Mouse (Mus musculus) kidney, embryonic 14.5 days (tissue): ENCODE measurements around the gene Znrf2. TPM values are rescaled to one million over a fixed set of nuclear protein-coding genes. Genes with fewer than 3 reads are reported as not detected.
"Not testable (repeated sequence)": the region's sequence is repeated elsewhere in the genome, so short reads cannot be mapped to it uniquely, and the experiment has no call there.

Experiments
- ATAC-seq: fragments of 200-750 bp; cut with Nextera tagmentation; 2 replicates; pipeline ENCODE4 v1.8.0; 2017; ENCODE audit warnings: moderate number of reproducible peaks, mild to moderate bottlenecking, moderate TSS enrichment, moderate library complexity; ENCODE audit not compliant: low FRiP score, low TSS enrichment
- H3K27ac ChIP-seq: fragments of 300-500 bp; sonication (generic); 2 replicates; pipeline ENCODE4 v1.5.1; 2014; ENCODE audit warnings: low read depth, mild to moderate bottlenecking, low read length, moderate library complexity, mixed read lengths
- H3K27me3 ChIP-seq: fragments of 300-500 bp; sonication (generic); 2 replicates; pipeline ENCODE4 v1.6.1; 2014; ENCODE audit warnings: mild to moderate bottlenecking, low read length; ENCODE audit not compliant: control insufficient read depth, insufficient read depth
- H3K36me3 ChIP-seq: fragments of 300-500 bp; sonication (generic); 2 replicates; pipeline ENCODE4 v1.6.1; 2014; ENCODE audit warnings: low read length, mixed read lengths; ENCODE audit not compliant: control insufficient read depth, insufficient read depth
- H3K4me1 ChIP-seq: fragments of 300-500 bp; sonication (generic); 2 replicates; pipeline ENCODE4 v1.6.1; 2014; ENCODE audit warnings: low read length, mixed read lengths; ENCODE audit not compliant: control insufficient read depth, insufficient read depth
- H3K4me2 ChIP-seq: fragments of 300-500 bp; sonication (generic); replicated peaks from 2 replicates; pipeline ENCODE4 v1.6.1; 2014; ENCODE audit warnings: low read depth, mild to moderate bottlenecking, low read length
- H3K4me3 ChIP-seq: fragments of 300-500 bp; sonication (generic); 2 replicates; pipeline ENCODE4 v1.5.1; 2014; ENCODE audit warnings: mild to moderate bottlenecking, low read length
- H3K9ac ChIP-seq: fragments of 300-500 bp; sonication (generic); 2 replicates; pipeline ENCODE4 v1.6.1; 2014; ENCODE audit warnings: low read depth, mild to moderate bottlenecking, low read length, moderate library complexity
- H3K9me3 ChIP-seq: fragments of 300-500 bp; sonication (generic); 2 replicates; pipeline ENCODE4 v1.6.1; 2016; ENCODE audit warnings: low read length; ENCODE audit not compliant: control insufficient read depth
- WGBS: fragments of 180-500 bp; shearing (Covaris S2); extraction: QIAGEN DNeasy Blood & Tissue Kit; methylation state at CpG from one replicate; pipeline ENCODE4 v1.1.7; 2014; 5-methylcytosine and 5-hydroxymethylcytosine counted together
- polyA plus RNA-seq: library from polyadenylated mRNA; unstranded; fragments of >200 nt; fragmentation: Nextera tagmentation; extraction: Ambion mirVana; gene quantifications from 2 replicates; pipeline ENCODE4 v1.2.1, GENCODE M21; 2014

Gene Znrf2
- polyA plus RNA-seq, 1 experiment from 2014 or later = 4.5 TPM

GRCm38 (mm10) chr6:54851778-54852177, 35.1 kb downstream of the Znrf2 start:
- no peak overlapping the region for H3K9ac ChIP-seq
- no peaks in the 10 kb centered on the region for H3K27me3 ChIP-seq
- H3K4me1 ChIP-seq = no peaks in the 10 kb centered on the region
- 52% methylated on average over 4 of the region's 4 CpGs for WGBS
- H3K36me3 ChIP-seq = no peaks in the 10 kb centered on the region
- no peaks in the 10 kb centered on the region for H3K9me3 ChIP-seq
- no peak overlapping the region for H3K4me2 ChIP-seq
- no peak for ATAC-seq
- no peak overlapping the region for H3K27ac ChIP-seq
- no peak overlapping the region for H3K4me3 ChIP-seq

- Histone ChIP-seq H3K4me2 (no peak overlapping the region), H3K9me3 (no peaks in the 10 kb centered on the region), H3K27me3 (no peaks in the 10 kb centered on the region), H3K4me1 (no peaks in the 10 kb centered on the region), H3K4me3 (no peak overlapping the region), H3K27ac (no peak overlapping the region), H3K9ac (no peak overlapping the region), H3K36me3 (no peaks in the 10 kb centered on the region)
- WGBS = 24% methylated on average over 3 of the region's 3 CpGs
- no peak for ATAC-seq
Measured at GRCm38 (mm10) chr6:54852669-54853068, 36.0 kb downstream of the Znrf2 start.

- Histone ChIP-seq H3K4me1 (no peaks in the 10 kb centered on the region), H3K4me2 (no peak overlapping the region), H3K36me3 (no peaks in the 10 kb centered on the region), H3K27ac (no peak overlapping the region), H3K9me3 (no peaks in the 10 kb centered on the region), H3K9ac (no peak overlapping the region), H3K27me3 (no peaks in the 10 kb centered on the region), H3K4me3 (no peak overlapping the region)
- no peak for ATAC-seq
- WGBS = 41% methylated on average over 4 of the region's 4 CpGs
Measured at GRCm38 (mm10) chr6:54854859-54855258, 38.1 kb downstream of the Znrf2 start.

GRCm38 (mm10) chr6:54855801-54856583, 39.3 kb downstream of the Znrf2 start:
- Histone ChIP-seq H3K27ac (no peak overlapping the region), H3K4me2 (no peak overlapping the region), H3K27me3 (no peaks in the 10 kb centered on the region), H3K9ac (no peak overlapping the region), H3K4me3 (no peak overlapping the region), H3K4me1 (no peaks in the 10 kb centered on the region), H3K9me3 (no peaks in the 10 kb centered on the region), H3K36me3 (no peaks in the 10 kb centered on the region)
- ATAC-seq = no peak
- WGBS = 36% methylated on average over 4 of the region's 4 CpGs

- ATAC-seq, H3K36me3 ChIP-seq: not testable (repeated sequence)
- 99% methylated on average over 5 of the region's 5 CpGs for WGBS
Measured at GRCm38 (mm10) chr6:54859159-54859558, 42.4 kb downstream of the Znrf2 start.

GRCm38 (mm10) chr6:54860180-54860579, 43.5 kb downstream of the Znrf2 start:
- H3K4me3 ChIP-seq = no peak overlapping the region
- no peak overlapping the region for H3K9ac ChIP-seq
- H3K27me3 ChIP-seq = no peaks in the 10 kb centered on the region
- no peak overlapping the region for H3K4me2 ChIP-seq
- H3K9me3 ChIP-seq = 0 out of 2 replicates have a peak, but pooled peaks cover 2% of the 10 kb centered on the region
- no peak overlapping the region for H3K27ac ChIP-seq
- no peaks in the 10 kb centered on the region for H3K36me3 ChIP-seq
- no peaks in the 10 kb centered on the region for H3K4me1 ChIP-seq
- no peak for ATAC-seq

More at GRCm38 (mm10) chr6:54859159-54859558, 42.4 kb downstream of the Znrf2 start:
- H3K4me2 ChIP-seq, H3K9me3 ChIP-seq, H3K9ac ChIP-seq, H3K4me3 ChIP-seq, H3K27me3 ChIP-seq, H3K4me1 ChIP-seq, H3K27ac ChIP-seq: not testable (repeated sequence)

- ATAC-seq = no peak
- H3K27ac ChIP-seq = no peak overlapping the region
- no peak overlapping the region for H3K4me3 ChIP-seq
- 0 out of 2 replicates have a peak, but pooled peaks cover 2% of the 10 kb centered on the region for H3K9me3 ChIP-seq
- WGBS = 84% methylated on average over 5 of the region's 5 CpGs
- H3K9ac ChIP-seq = no peak overlapping the region
- H3K4me2 ChIP-seq = no peak overlapping the region
- no peaks in the 10 kb centered on the region for H3K4me1 ChIP-seq
- no peaks in the 10 kb centered on the region for H3K36me3 ChIP-seq
- H3K27me3 ChIP-seq = no peaks in the 10 kb centered on the region
Measured at GRCm38 (mm10) chr6:54866731-54867410, 50.2 kb downstream of the Znrf2 start.

GRCm38 (mm10) chr6:54867411-54867745, 50.7 kb downstream of the Znrf2 start:
- Histone ChIP-seq H3K4me1 (no peaks in the 10 kb centered on the region), H3K27ac (no peak overlapping the region), H3K9ac (no peak overlapping the region), H3K4me2 (no peak overlapping the region), H3K4me3 (no peak overlapping the region), H3K27me3 (no peaks in the 10 kb centered on the region), H3K9me3 (0 out of 2 replicates have a peak, but pooled peaks cover 2% of the 10 kb centered on the region), H3K36me3 (no peaks in the 10 kb centered on the region)
- no peak for ATAC-seq
- WGBS = 65% methylated on average over 4 of the region's 4 CpGs

GRCm38 (mm10) chr6:54873029-54873428, 56.3 kb downstream of the Znrf2 start:
- no peak overlapping the region for H3K4me2 ChIP-seq
- 68% methylated on average over 5 of the region's 5 CpGs for WGBS
- H3K27ac ChIP-seq = no peak overlapping the region
- no peak overlapping the region for H3K4me3 ChIP-seq
- H3K27me3 ChIP-seq = no peaks in the 10 kb centered on the region
- ATAC-seq = no peak
- no peak overlapping the region for H3K9ac ChIP-seq
- no peaks in the 10 kb centered on the region for H3K36me3 ChIP-seq
- H3K9me3 ChIP-seq = no peaks in the 10 kb centered on the region
- no peaks in the 10 kb centered on the region for H3K4me1 ChIP-seq
